Comparison of ENCODE assay signal across 15 mouse cellular contexts in genomic region chr8:11780641-11781040, GRCm38 (mm10). TPM values are rescaled to one million over a fixed set of nuclear protein-coding genes. Genes with fewer than 3 reads are reported as not detected.
DNase-seq lines count a peak whose midpoint lies in the region; ATAC-seq lines count a peak whose summit lies in the region.
"Had no signal": no experiment of that assay in that cellular context is flagged by ENCODE, and none has a peak within 500 bp of the region (broad histone marks: within the 10 kb centered on the region; RNA-seq: fewer than 3 reads in every experiment).

No protein-coding gene starts in this region.

- H3K36me3 ChIP-seq in hindbrain, embryonic 12.5 days = peaks cover 31% of the 10 kb centered on the region
- H3K36me3 ChIP-seq in hindbrain, embryonic 16.5 days (ENCODE audit: control insufficient read depth, insufficient read depth, low read length) = peaks cover 13% of the 10 kb centered on the region
- peaks cover 77% of the 10 kb centered on the region for H3K36me3 ChIP-seq in megakaryocyte, embryonic 14.5 days (replicated peaks; ENCODE audit: low read length)
- H3K36me3 ChIP-seq in liver, embryonic 13.5 days = peaks cover 26% of the 10 kb centered on the region

- H3K9ac ChIP-seq in hindbrain, embryonic 12.5 days = peak overlapping the region; percentile 8; the same call in 1 of the 2 replicates
- H3K9ac ChIP-seq in hindbrain, embryonic 16.5 days (ENCODE audit: low read depth, low read length) = no peak overlapping the region
- H3K9ac ChIP-seq in liver, embryonic 13.5 days = no peak overlapping the region

- peaks cover 18% of the 10 kb centered on the region for H3K4me1 ChIP-seq in hindbrain, embryonic 12.5 days
- peaks cover 15% of the 10 kb centered on the region for H3K4me1 ChIP-seq in hindbrain, embryonic 16.5 days (ENCODE audit: control insufficient read depth, insufficient read depth, low read depth, low read length)
- peaks cover 97% of the 10 kb centered on the region for H3K4me1 ChIP-seq in megakaryocyte, embryonic 14.5 days
- peaks cover 43% of the 10 kb centered on the region for H3K4me1 ChIP-seq in liver, embryonic 13.5 days (replicated peaks)

- H3K4me2 ChIP-seq in hindbrain, embryonic 12.5 days (replicated peaks) = no peak overlapping the region; the same call in 1 of the 2 replicates
- H3K4me2 ChIP-seq in hindbrain, embryonic 16.5 days (ENCODE audit: low read length) = no peak overlapping the region
- H3K4me2 ChIP-seq in liver, embryonic 13.5 days = peak overlapping the region; percentile 27; the same call in 1 of the 2 replicates

- no peak for ATAC-seq in cerebellum, adult (ENCODE audit: insufficient number of reproducible peaks, low FRiP score, low TSS enrichment)
- no peak for ATAC-seq in hindbrain, embryonic 12.5 days (ENCODE audit: low FRiP score)
- ATAC-seq in hindbrain, embryonic 16.5 days = no peak
- no peak for ATAC-seq in megakaryocyte, adult 5-6 weeks (ENCODE audit: poor library complexity, severe bottlenecking)
- ATAC-seq in liver, embryonic 13.5 days (ENCODE audit: low read depth) = no peak

- peak; percentile 62 for DNase-seq in cerebellum, adult 11 months
- no peak for DNase-seq in liver, embryonic 13.5 days
- DNase-seq in right cerebral cortex, adult 2 months (ENCODE audit: low spot score in 2 of 2) = no peak
- DNase-seq: right cerebral cortex, postnatal 14 days had no signal

- no peak overlapping the region for H3K4me3 ChIP-seq in hindbrain, embryonic 12.5 days
- H3K4me3 ChIP-seq in hindbrain, embryonic 16.5 days (ENCODE audit: low read length) = no peak overlapping the region
- peak overlapping the region; percentile 91 for H3K4me3 ChIP-seq in megakaryocyte, embryonic 14.5 days (replicated peaks)
- peak overlapping the region; percentile 3 for H3K4me3 ChIP-seq in liver, embryonic 13.5 days (replicated peaks)

- no peaks in the 10 kb centered on the region for H3K9me3 ChIP-seq in hindbrain, embryonic 12.5 days (replicated peaks)
- H3K9me3 ChIP-seq in hindbrain, embryonic 16.5 days (ENCODE audit: control insufficient read depth, low read length) = no peaks in the 10 kb centered on the region
- H3K9me3 ChIP-seq in megakaryocyte, embryonic 14.5 days = no peaks in the 10 kb centered on the region
- H3K9me3 ChIP-seq in liver, embryonic 13.5 days (replicated peaks) = no peaks in the 10 kb centered on the region
- H3K9me3 ChIP-seq: G1E had no signal

- 96% methylated on average over 4 of the region's 4 CpGs for WGBS in hindbrain, embryonic 12.5 days
- 86% methylated on average over 4 of the region's 4 CpGs for WGBS in hindbrain, embryonic 16.5 days
- 71% methylated on average over 4 of the region's 4 CpGs for WGBS in liver, embryonic 13.5 days (ENCODE audit: insufficient replicate concordance)

- H3K27me3 ChIP-seq in hindbrain, embryonic 12.5 days = no peaks in the 10 kb centered on the region
- H3K27me3 ChIP-seq in hindbrain, embryonic 16.5 days (replicated peaks; ENCODE audit: control insufficient read depth, insufficient read depth, low read length) = no peaks in the 10 kb centered on the region
- no peaks in the 10 kb centered on the region for H3K27me3 ChIP-seq in megakaryocyte, embryonic 14.5 days (replicated peaks)
- H3K27me3 ChIP-seq in liver, embryonic 13.5 days = no peaks in the 10 kb centered on the region

- no peak overlapping the region for H3K27ac ChIP-seq in hindbrain, embryonic 12.5 days
- no peak overlapping the region for H3K27ac ChIP-seq in hindbrain, embryonic 16.5 days (ENCODE audit: low read depth, low read length)
- H3K27ac ChIP-seq in liver, embryonic 13.5 days = no peak overlapping the region

RNA-seq across cellular contexts. Expression of gene Arhgef7, which starts 53.1 kb away (rescaled TPM):
- 73.9 and 85.1 TPM in 2 replicates for polyA plus RNA-seq in hindbrain, embryonic 12.5 days (2016; fragmentation: Nextera tagmentation; extraction: Ambion mirVana)
- polyA plus RNA-seq in hindbrain, embryonic 16.5 days (2015; fragmentation: Nextera tagmentation; extraction: Ambion mirVana) = 57.4 and 68.5 TPM in 2 replicates
- polyA plus RNA-seq in megakaryocyte, embryonic 14.5 days (2012; ENCODE audit: insufficient read depth, low replicate concordance) = 44.5 and 95.5 TPM in 2 replicates
- total RNA-seq in megakaryocyte, adult 5-6 weeks (2015) = 39.5 and 48.5 TPM in 2 replicates
- total RNA-seq in megakaryocyte, adult 5-6 weeks (2017) = 25.0 and 27.0 TPM in 2 replicates
- polyA plus RNA-seq in liver, embryonic 13.5 days (2015; fragmentation: Nextera tagmentation; extraction: Ambion mirVana) = 9.4 and 11.5 TPM in 2 replicates

RNA-seq across cellular contexts. Expression of gene Tex29, which starts 59.6 kb away (rescaled TPM):
- polyA plus RNA-seq in hindbrain, embryonic 12.5 days (2016; fragmentation: Nextera tagmentation; extraction: Ambion mirVana) = 0.27 TPM in 1 of 2 replicates, not detected in the other
- 0.26 and 0.49 TPM in 2 replicates for polyA plus RNA-seq in hindbrain, embryonic 16.5 days (2015; fragmentation: Nextera tagmentation; extraction: Ambion mirVana)
- not detected in 2 replicates for polyA plus RNA-seq in megakaryocyte, embryonic 14.5 days (2012; ENCODE audit: insufficient read depth, low replicate concordance)
- not detected in 2 replicates for total RNA-seq in megakaryocyte, adult 5-6 weeks (2015)
- total RNA-seq in megakaryocyte, adult 5-6 weeks (2017) = not detected in 2 replicates
- polyA plus RNA-seq in liver, embryonic 13.5 days (2015; fragmentation: Nextera tagmentation; extraction: Ambion mirVana) = not detected in 2 replicates
- total RNA-seq: adrenal gland, adult 2 months; G1E; gastrocnemius, adult 18-20 months; liver, adult 2 months had no signal
- polyA plus RNA-seq: embryonic facial prominence, embryonic 11.5 days; large intestine, adult 2 months; liver, adult 2 months had no signal

Comparison
In these comparisons a context has a peak if more than half of its experiments do, and no peak if none do; other contexts are left out.
1. H3K4me3 ChIP-seq: peak in megakaryocyte, embryonic 14.5 days (single experiment) and liver, embryonic 13.5 days (single experiment); none in hindbrain, embryonic 12.5 days (single experiment) and hindbrain, embryonic 16.5 days (single experiment).